Mouse (Mus musculus) midbrain, embryonic 12.5 days (tissue): ENCODE results near the gene Tmem88. TPM values are rescaled to one million over a fixed set of nuclear protein-coding genes. Genes with fewer than 3 reads are reported as not detected.

Experiments
- ATAC-seq: fragments of 200-750 bp; cut with Nextera tagmentation; 2 replicates; pipeline ENCODE4 v1.8.0; 2017; ENCODE audit warnings: low read depth, moderate TSS enrichment, moderate library complexity; ENCODE audit not compliant: low FRiP score
- H3K27ac ChIP-seq: fragments of 300-500 bp; sonication (generic); replicated peaks from 2 replicates; pipeline ENCODE4 v1.5.1; 2016; ENCODE audit warnings: mild to moderate bottlenecking
- H3K27me3 ChIP-seq: fragments of 300-500 bp; sonication (generic); 2 replicates; pipeline ENCODE4 v1.6.1; 2016; ENCODE audit warnings: mild to moderate bottlenecking
- H3K36me3 ChIP-seq: fragments of 300-500 bp; sonication (generic); 2 replicates; pipeline ENCODE4 v1.6.1; 2016
- H3K4me1 ChIP-seq: fragments of 300-500 bp; sonication (generic); 2 replicates; pipeline ENCODE4 v1.6.1; 2016
- H3K4me2 ChIP-seq: fragments of 300-500 bp; sonication (generic); replicated peaks from 2 replicates; pipeline ENCODE4 v1.6.1; 2016; ENCODE audit warnings: mild to moderate bottlenecking, moderate library complexity
- H3K4me3 ChIP-seq: fragments of 300-500 bp; sonication (generic); 2 replicates; pipeline ENCODE4 v1.5.1; 2016; ENCODE audit warnings: mild to moderate bottlenecking
- H3K9ac ChIP-seq: fragments of 300-500 bp; sonication (generic); replicated peaks from 2 replicates; pipeline ENCODE4 v1.6.1; 2016; ENCODE audit warnings: mild to moderate bottlenecking, moderate library complexity
- H3K9me3 ChIP-seq: fragments of 300-500 bp; sonication (generic); 2 replicates; pipeline ENCODE4 v1.6.1; 2016; ENCODE audit warnings: mild to moderate bottlenecking
- WGBS: fragments of 180-500 bp; shearing (Covaris S2); methylation state at CpG from one replicate; pipeline ENCODE4 v1.1.7; 2016; 5-methylcytosine and 5-hydroxymethylcytosine counted together
- polyA plus RNA-seq: library from polyadenylated mRNA; unstranded; fragments of >200 nt; fragmentation: Nextera tagmentation; extraction: Ambion mirVana; gene quantifications from 2 replicates; pipeline ENCODE4 v1.2.1, GENCODE M21; 2016

Tmem88 gene
- polyA plus RNA-seq: 11.4 and 12.1 TPM in 2 replicates

- H3K27me3 ChIP-seq: peaks cover 27% of the 10 kb centered on the region
- peaks cover 48% of the 10 kb centered on the region for H3K4me1 ChIP-seq
- ATAC-seq: no peak
- WGBS: 1% methylated on average over 16 of the region's 16 CpGs
- peak within 1 kb of the TSS; percentile 94 for H3K27ac ChIP-seq
- peak within 1 kb of the TSS; percentile 23 for H3K4me3 ChIP-seq
- H3K9me3 ChIP-seq: no peaks in the 10 kb centered on the region
- H3K9ac ChIP-seq: peak within 1 kb of the TSS; percentile 44
- peak within 1 kb of the TSS; percentile 39 for H3K4me2 ChIP-seq
- H3K36me3 ChIP-seq: peaks cover 42% of the 10 kb centered on the region
Measured at GRCm38 (mm10) chr11:69398059-69398458, at the start of gene Tmem88. TSS of gene Tmem88 (minus strand) at chr11:69398234.

GRCm38 (mm10) chr11:69447299-69447698 lies 49.3 kb upstream of the Tmem88 start:
- Histone ChIP-seq H3K27me3 (no peaks in the 10 kb centered on the region), H3K4me2 (no peak overlapping the region), H3K36me3 (no peaks in the 10 kb centered on the region), H3K4me3 (no peak overlapping the region), H3K9me3 (no peaks in the 10 kb centered on the region), H3K9ac (no peak overlapping the region), H3K27ac (peak overlapping the region; percentile 30; the same call in 1 of the 2 replicates), H3K4me1 (no peaks in the 10 kb centered on the region; the same call in 1 of the 2 replicates)
- WGBS: 78% methylated on average over 7 of the region's 7 CpGs
- no peak for ATAC-seq

GRCm38 (mm10) chr11:69443328-69443727 lies 45.3 kb upstream of the Tmem88 start:
- no peak overlapping the region for H3K4me2 ChIP-seq
- H3K27ac ChIP-seq: no peak overlapping the region
- no peaks in the 10 kb centered on the region for H3K27me3 ChIP-seq
- no peaks in the 10 kb centered on the region for H3K36me3 ChIP-seq
- H3K9me3 ChIP-seq: no peaks in the 10 kb centered on the region
- WGBS: 57% methylated on average over 5 of the region's 5 CpGs
- H3K9ac ChIP-seq: no peak overlapping the region
- no peaks in the 10 kb centered on the region for H3K4me1 ChIP-seq
- ATAC-seq: no peak
- no peak overlapping the region for H3K4me3 ChIP-seq

GRCm38 (mm10) chr11:69437291-69437690 lies 39.3 kb upstream of the Tmem88 start:
- H3K36me3 ChIP-seq: no peaks in the 10 kb centered on the region

DNA sequence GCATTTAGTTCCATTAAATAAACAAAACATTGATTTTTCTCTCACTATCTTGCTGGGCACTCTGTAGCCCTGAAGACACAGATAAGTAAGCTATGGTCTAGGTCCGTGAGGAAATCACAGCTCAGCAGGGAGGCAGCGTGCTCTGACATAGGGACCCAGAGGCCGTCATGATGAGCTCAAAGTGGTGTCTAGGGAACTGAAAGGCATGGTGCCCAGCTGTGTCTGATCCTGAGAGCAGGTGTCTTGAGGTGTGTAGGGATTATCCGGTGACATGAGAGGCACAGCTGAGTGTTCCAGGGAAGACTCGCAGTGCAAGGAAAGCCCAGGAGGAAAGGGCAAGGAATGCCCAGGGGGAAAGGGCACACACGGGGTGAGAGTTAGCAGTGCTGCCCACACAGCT lies 35.2 kb upstream of the Tmem88 start:
- Histone ChIP-seq H3K9me3 (no peaks in the 10 kb centered on the region), H3K36me3 (no peaks in the 10 kb centered on the region), H3K9ac (no peak overlapping the region), H3K4me2 (no peak overlapping the region), H3K27me3 (no peaks in the 10 kb centered on the region), H3K27ac (no peak overlapping the region), H3K4me3 (no peak overlapping the region), H3K4me1 (0 out of 2 replicates have a peak, but pooled peaks cover 10% of the 10 kb centered on the region)
- no peak for ATAC-seq
- 63% methylated on average over 6 of the region's 6 CpGs for WGBS

More at GRCm38 (mm10) chr11:69437291-69437690, 39.3 kb upstream of the Tmem88 start:
- Histone ChIP-seq H3K4me2 (no peak overlapping the region), H3K27ac (no peak overlapping the region), H3K4me3 (no peak overlapping the region), H3K4me1 (0 out of 2 replicates have a peak, but pooled peaks cover under 1% of the 10 kb centered on the region), H3K27me3 (no peaks in the 10 kb centered on the region), H3K9ac (no peak overlapping the region), H3K9me3 (no peaks in the 10 kb centered on the region)
- WGBS: 47% methylated on average over 3 of the region's 3 CpGs
- no peak for ATAC-seq

GRCm38 (mm10) chr11:69432640-69432982 lies 34.6 kb upstream of the Tmem88 start:
- Histone ChIP-seq H3K27ac (no peak overlapping the region), H3K4me3 (no peak overlapping the region), H3K27me3 (no peaks in the 10 kb centered on the region), H3K36me3 (no peaks in the 10 kb centered on the region), H3K9me3 (no peaks in the 10 kb centered on the region), H3K4me2 (no peak overlapping the region), H3K9ac (no peak overlapping the region), H3K4me1 (0 out of 2 replicates have a peak, but pooled peaks cover 10% of the 10 kb centered on the region)
- 82% methylated on average over 11 of the region's 11 CpGs for WGBS
- no peak for ATAC-seq

DNA sequence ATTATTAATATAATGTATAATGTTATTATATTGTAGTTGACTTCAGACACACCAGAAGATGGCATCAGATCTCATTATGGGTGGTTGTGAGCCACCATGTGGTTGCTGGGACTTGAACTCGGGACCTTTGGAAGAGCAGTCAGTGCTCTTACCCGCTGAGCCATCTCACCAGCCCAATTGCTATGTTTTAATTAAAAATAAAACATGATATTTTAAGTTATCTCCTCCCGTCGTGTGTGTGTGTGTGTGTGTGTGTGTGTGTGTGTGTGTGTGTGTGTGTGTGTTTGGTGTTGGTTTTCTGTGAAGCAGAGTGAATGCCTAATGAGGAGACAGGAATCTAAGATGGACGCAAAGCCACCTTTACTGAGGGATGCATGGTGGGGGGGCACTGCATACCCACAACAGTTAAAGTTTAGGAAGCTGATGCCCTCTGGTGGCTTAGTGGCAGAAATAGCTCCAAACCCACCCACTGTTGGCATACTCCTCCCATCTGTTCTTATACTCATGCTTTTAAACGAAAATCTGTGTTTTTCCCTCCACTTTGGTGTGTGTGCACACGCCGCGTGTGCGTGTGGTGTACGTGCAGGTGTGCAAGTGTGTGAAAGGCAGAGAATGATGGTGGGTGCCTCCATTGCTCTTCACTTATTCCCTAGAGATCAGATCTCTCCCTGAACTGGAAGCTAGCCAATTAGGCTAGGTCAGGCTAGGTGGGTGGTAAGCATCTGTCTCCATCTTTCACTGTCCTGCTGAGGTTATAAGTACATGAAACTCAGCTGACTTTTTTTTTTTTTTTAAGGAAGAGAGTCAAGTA lies 34.0 kb upstream of the Tmem88 start:
- Histone ChIP-seq H3K4me3 (no peak overlapping the region), H3K27me3 (no peaks in the 10 kb centered on the region), H3K27ac (no peak overlapping the region), H3K4me1 (0 out of 2 replicates have a peak, but pooled peaks cover 10% of the 10 kb centered on the region), H3K9me3 (no peaks in the 10 kb centered on the region), H3K4me2 (0 out of 2 replicates have a peak overlapping the region, but pooled peaks have one; percentile 5), H3K9ac (no peak overlapping the region), H3K36me3 (no peaks in the 10 kb centered on the region)
- ATAC-seq: peak; percentile 60; the same call in 1 of the 2 replicates
- WGBS: 37% methylated on average over 11 of the region's 11 CpGs

DNA sequence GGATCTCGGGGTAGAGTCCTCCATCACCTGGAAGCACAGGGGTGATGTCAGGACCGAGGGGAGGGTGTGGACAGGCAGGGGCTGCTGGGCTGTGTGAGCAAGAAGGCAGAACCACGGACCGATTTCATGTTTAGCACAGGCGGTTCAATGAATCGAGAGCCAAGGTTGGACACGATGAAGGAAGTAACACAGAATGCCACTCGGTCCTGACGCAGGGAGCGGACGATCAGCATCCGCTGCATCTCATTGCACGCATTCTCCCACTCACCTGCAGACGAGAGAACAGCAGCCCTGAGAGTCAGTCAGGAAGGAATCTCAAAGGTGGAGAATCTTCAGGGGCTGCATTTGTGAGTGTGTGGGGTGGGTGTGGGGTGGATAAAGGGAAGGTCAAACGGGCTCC lies 32.6 kb upstream of the Tmem88 start:
- 0 out of 2 replicates have a peak, but pooled peaks cover 10% of the 10 kb centered on the region for H3K4me1 ChIP-seq
- H3K27ac ChIP-seq: no peak overlapping the region
- H3K27me3 ChIP-seq: no peaks in the 10 kb centered on the region
- no peak overlapping the region for H3K4me3 ChIP-seq
- WGBS: 88% methylated on average over 15 of the region's 15 CpGs
- no peaks in the 10 kb centered on the region for H3K36me3 ChIP-seq
- H3K9ac ChIP-seq: 0 out of 2 replicates have a peak overlapping the region, but pooled peaks have one; percentile 20
- no peak for ATAC-seq
- no peaks in the 10 kb centered on the region for H3K9me3 ChIP-seq
- H3K4me2 ChIP-seq: no peak overlapping the region

DNA sequence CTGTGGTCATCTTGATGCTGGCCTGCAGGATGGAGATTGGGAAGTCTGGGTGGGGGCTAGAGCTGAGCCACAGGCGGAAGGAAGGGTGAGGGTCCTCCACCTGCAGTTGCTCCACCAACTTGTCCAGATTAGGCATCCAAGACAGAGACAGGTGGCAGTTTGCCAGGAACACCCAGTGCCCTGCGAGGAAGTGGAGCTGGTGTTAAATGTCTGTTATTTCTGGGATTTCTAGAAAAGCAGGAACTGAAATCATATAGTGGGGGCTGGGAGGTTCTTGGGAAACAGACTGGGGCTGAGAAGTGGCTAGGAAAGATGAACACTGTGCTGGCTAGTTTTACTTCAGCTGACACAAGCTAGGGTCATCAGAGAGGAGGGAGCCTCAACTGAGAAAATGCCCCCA lies 31.3 kb upstream of the Tmem88 start:
- Histone ChIP-seq H3K4me2 (no peak overlapping the region), H3K27me3 (no peaks in the 10 kb centered on the region), H3K9me3 (no peaks in the 10 kb centered on the region), H3K4me3 (no peak overlapping the region), H3K4me1 (0 out of 2 replicates have a peak, but pooled peaks cover 10% of the 10 kb centered on the region), H3K27ac (no peak overlapping the region), H3K9ac (no peak overlapping the region), H3K36me3 (no peaks in the 10 kb centered on the region)
- 64% methylated on average over 2 of the region's 2 CpGs for WGBS
- no peak for ATAC-seq

GRCm38 (mm10) chr11:69428751-69429150 lies 30.7 kb upstream of the Tmem88 start:
- H3K9ac ChIP-seq: no peak overlapping the region
- H3K4me1 ChIP-seq: 0 out of 2 replicates have a peak, but pooled peaks cover 10% of the 10 kb centered on the region
- no peaks in the 10 kb centered on the region for H3K36me3 ChIP-seq
- H3K4me2 ChIP-seq: no peak overlapping the region
- no peak for ATAC-seq
- H3K27me3 ChIP-seq: no peaks in the 10 kb centered on the region; the same call in none of the 2 replicates
- no peaks in the 10 kb centered on the region for H3K9me3 ChIP-seq
- WGBS: 36% methylated on average over 4 of the region's 4 CpGs
- no peak overlapping the region for H3K4me3 ChIP-seq
- H3K27ac ChIP-seq: no peak overlapping the region

DNA sequence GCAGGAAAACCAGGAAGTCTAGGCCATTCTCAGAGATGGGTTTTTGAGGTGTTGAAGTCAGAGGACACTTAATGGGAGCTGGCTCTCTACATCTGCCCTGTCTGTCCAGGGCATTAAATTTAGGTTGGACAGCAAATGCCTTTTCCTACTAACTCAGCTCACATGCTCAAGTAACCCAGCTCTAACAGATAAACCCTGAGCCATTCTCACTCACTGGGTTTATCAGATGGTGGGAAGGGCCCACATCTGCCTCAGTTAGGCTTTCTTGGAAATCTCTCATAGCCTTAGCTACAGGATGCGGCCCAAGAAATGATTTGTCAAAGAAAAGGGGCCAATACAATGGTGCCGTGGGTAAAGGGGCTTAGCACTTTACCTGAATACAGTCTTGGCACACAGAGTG lies 28.2 kb upstream of the Tmem88 start:
- H3K27ac ChIP-seq: no peak overlapping the region
- no peak for ATAC-seq
- no peaks in the 10 kb centered on the region for H3K9me3 ChIP-seq
- 73% methylated on average over 2 of the region's 2 CpGs for WGBS
- H3K4me2 ChIP-seq: no peak overlapping the region
- no peaks in the 10 kb centered on the region for H3K36me3 ChIP-seq
- 0 out of 2 replicates have a peak, but pooled peaks cover 6% of the 10 kb centered on the region for H3K4me1 ChIP-seq
- H3K4me3 ChIP-seq: no peak overlapping the region
- H3K9ac ChIP-seq: no peak overlapping the region
- peaks cover 21% of the 10 kb centered on the region for H3K27me3 ChIP-seq

DNA sequence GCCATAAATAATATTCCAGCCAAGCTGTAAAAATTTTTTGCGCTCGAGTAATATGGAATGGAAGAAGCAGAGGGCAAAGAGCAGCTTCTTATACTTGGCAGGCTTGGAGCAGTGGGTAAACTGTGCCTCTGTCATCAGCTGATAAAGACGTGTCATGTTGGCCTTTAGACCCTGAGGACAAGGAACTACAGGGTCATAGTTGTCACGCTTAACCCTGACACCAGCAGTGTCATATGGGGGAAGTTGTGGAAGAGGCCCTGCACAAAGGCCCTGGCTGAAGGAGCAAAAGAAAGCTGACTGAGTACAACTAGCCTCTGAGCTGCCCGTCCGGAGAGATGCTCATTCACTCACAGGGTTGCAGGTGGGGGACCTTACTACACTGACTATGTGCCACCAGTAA lies 25.9 kb upstream of the Tmem88 start:
- no peak overlapping the region for H3K27ac ChIP-seq
- H3K27me3 ChIP-seq: peaks cover 39% of the 10 kb centered on the region
- H3K4me2 ChIP-seq: no peak overlapping the region
- ATAC-seq: no peak
- no peak overlapping the region for H3K9ac ChIP-seq
- no peaks in the 10 kb centered on the region for H3K9me3 ChIP-seq
- WGBS: 74% methylated on average over 6 of the region's 6 CpGs
- H3K4me1 ChIP-seq: peaks cover 26% of the 10 kb centered on the region
- H3K36me3 ChIP-seq: no peaks in the 10 kb centered on the region
- H3K4me3 ChIP-seq: no peak overlapping the region
